Mouse (Mus musculus) cortical plate, adult 2 months (tissue): ENCODE measurements around the gene Ap5s1. TPM values are rescaled to one million over a fixed set of nuclear protein-coding genes. Genes with fewer than 3 reads are reported as not detected.

ENCODE experiments used
- H3K27ac ChIP-seq: fragments of 200-500 bp; 2 replicates; pipeline ENCODE4 v1.5.1; 2012; ENCODE audit warnings: low read length, control low read depth, inconsistent platforms; ENCODE audit not compliant: insufficient read depth
- H3K4me1 ChIP-seq: fragments of 200-500 bp; 2 replicates; pipeline ENCODE4 v1.6.1; 2011; ENCODE audit warnings: low read length; ENCODE audit not compliant: control insufficient read depth, insufficient read depth
- H3K4me3 ChIP-seq: fragments of 200-500 bp; 2 replicates; pipeline ENCODE4 v1.5.1; 2011; ENCODE audit warnings: mild to moderate bottlenecking, low read length, control low read depth; ENCODE audit not compliant: insufficient read depth
- CTCF ChIP-seq: fragments of 200-500 bp; IDR thresholded peaks from 2 replicates; pipeline ENCODE4 v1.5.1; 2011; ENCODE audit warnings: mild to moderate bottlenecking, control low read depth, low read length; ENCODE audit not compliant: insufficient read depth; ENCODE audit errors: extremely low read depth
- POLR2A ChIP-seq: fragments of 200-500 bp; IDR thresholded peaks from 2 replicates; pipeline ENCODE4 v1.6.1; 2011; ENCODE audit warnings: mild to moderate bottlenecking, low read length, control low read depth; ENCODE audit not compliant: insufficient read depth; ENCODE audit errors: extremely low read depth
- polyA plus RNA-seq: library from polyadenylated mRNA; depleted of rRNA; stranded (reverse); fragments of >200 nt; gene quantifications from 2 replicates; pipeline ENCODE4 v1.2.3, GENCODE M21; 2012

Gene Ap5s1
- polyA plus RNA-seq, 1 experiment = 46.0 TPM

- peak within 1 kb of the TSS; percentile 30 for H3K4me3 ChIP-seq
- TF ChIP-seq CTCF (no peak), POLR2A (peak; percentile 88)
- H3K27ac ChIP-seq = no peak within 1 kb of the TSS
- peaks cover 3% of the 10 kb centered on the region for H3K4me1 ChIP-seq
Observed at GRCm38 (mm10) chr2:131233307-131234126, 26.6 kb downstream of the Ap5s1 start, which contains the start of gene Mavs. Gene Mavs, plus strand, starts transcription at chr2:131234063.

DNA sequence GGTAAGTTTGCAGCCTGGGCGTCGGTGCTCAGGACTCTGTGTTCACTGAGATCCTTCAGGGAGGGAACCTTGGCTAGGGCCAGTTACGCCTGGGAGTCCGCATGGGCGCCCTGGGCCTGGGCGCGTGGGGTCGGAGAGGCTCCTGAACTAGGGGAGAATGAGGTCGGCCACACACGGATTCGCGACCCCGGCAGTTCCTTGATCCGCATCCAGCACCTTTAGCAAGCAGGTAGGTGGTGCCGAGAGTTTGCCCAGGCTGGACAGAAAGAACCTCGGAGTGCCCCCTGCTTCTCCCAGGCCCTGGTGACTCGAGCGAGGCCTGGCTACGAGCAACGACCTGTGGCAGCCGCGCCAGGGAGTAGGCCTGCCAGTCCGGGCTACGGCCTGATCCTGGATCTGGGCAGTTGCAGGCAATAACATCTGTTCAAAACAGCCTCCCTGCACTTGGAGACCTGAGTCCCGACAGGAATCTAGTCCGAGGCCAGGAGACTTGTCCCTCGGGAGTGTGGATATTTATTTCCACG is 27.3 kb downstream of the Ap5s1 start:
- TF ChIP-seq CTCF (no peak), POLR2A (no peak)
- Histone ChIP-seq H3K4me3 (peak overlapping the region; percentile 30), H3K27ac (no peak overlapping the region), H3K4me1 (peaks cover 3% of the 10 kb centered on the region)

GRCm38 (mm10) chr2:131234970-131235635 is 28.2 kb downstream of the Ap5s1 start:
- Histone ChIP-seq H3K27ac (no peak overlapping the region), H3K4me3 (no peak overlapping the region), H3K4me1 (peaks cover 3% of the 10 kb centered on the region)
- TF ChIP-seq POLR2A = no peak
- TF ChIP-seq CTCF = no peak

- H3K27ac ChIP-seq = no peak overlapping the region
Observed at GRCm38 (mm10) chr2:131242180-131242579, 35.3 kb downstream of the Ap5s1 start.

GRCm38 (mm10) chr2:131242929-131243328 is 36.1 kb downstream of the Ap5s1 start:
- no peaks in the 10 kb centered on the region for H3K4me1 ChIP-seq
- no peak overlapping the region for H3K4me3 ChIP-seq
- no peak for TF ChIP-seq CTCF
- no peak for TF ChIP-seq POLR2A
- H3K27ac ChIP-seq = no peak overlapping the region

More at GRCm38 (mm10) chr2:131242180-131242579, 35.3 kb downstream of the Ap5s1 start:
- Histone ChIP-seq H3K4me3 (no peak overlapping the region), H3K4me1 (no peaks in the 10 kb centered on the region)
- TF ChIP-seq CTCF (no peak), POLR2A (no peak)

DNA sequence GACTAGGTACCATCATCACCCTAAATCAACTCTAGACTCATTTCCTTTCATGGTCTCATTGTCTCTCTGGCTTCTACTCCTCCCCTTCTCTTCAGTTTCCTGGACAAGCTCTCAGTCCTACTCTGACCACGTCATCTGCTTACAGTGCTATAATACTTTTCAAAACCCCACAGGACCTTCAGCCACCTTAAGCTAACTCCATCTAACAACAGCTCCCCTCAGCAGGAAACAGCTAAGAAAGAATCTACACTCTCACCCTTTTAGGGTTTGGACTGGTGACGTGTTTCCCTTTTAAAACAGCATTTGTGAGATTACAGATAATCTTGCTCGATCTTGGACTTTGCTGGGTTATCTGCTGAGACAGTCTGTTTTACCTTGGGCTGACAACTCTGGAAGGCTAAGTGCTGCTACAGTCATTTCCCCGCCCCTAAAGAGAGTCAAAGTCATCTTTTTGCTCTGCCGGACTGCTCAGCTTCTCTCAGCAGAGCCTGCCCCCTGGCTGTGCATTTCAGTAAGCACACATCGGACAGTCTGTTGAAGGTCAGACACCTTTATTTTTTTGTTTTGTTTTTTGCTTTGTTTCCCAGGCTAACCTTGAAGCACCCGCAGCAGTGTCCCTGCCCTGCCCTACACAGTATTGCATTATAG is 46.9 kb downstream of the Ap5s1 start:
- peak; percentile 66 for TF ChIP-seq CTCF
- no peak for TF ChIP-seq POLR2A
- Histone ChIP-seq H3K27ac (no peak overlapping the region), H3K4me3 (no peak overlapping the region), H3K4me1 (no peaks in the 10 kb centered on the region)

- Histone ChIP-seq H3K4me1 (no peaks in the 10 kb centered on the region), H3K27ac (no peak overlapping the region), H3K4me3 (no peak overlapping the region)
- no peak for TF ChIP-seq POLR2A
- TF ChIP-seq CTCF = no peak
Observed at GRCm38 (mm10) chr2:131254329-131254713, 47.4 kb downstream of the Ap5s1 start.

DNA sequence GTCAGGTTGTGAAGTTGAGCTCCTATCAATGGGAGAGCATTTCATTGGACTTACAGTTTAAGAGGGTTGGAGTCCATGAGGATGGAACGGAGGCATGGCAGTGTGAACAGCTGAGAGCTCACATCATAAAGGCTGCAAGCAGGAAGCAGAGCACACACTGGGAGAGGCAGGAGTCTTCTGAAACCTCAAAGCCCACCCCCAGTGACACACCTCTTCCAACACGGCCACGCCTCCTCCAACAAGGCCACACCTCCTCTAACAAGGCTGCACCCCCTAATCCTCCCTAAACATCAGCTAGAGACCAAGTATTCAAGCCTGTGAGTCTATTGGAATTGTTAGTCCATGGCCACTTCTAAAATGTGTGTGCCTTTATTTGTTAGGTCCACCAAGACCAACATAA is 48.9 kb downstream of the Ap5s1 start:
- Histone ChIP-seq H3K27ac (no peak overlapping the region), H3K4me3 (no peak overlapping the region), H3K4me1 (no peaks in the 10 kb centered on the region)
- TF ChIP-seq CTCF = no peak
- no peak for TF ChIP-seq POLR2A

DNA sequence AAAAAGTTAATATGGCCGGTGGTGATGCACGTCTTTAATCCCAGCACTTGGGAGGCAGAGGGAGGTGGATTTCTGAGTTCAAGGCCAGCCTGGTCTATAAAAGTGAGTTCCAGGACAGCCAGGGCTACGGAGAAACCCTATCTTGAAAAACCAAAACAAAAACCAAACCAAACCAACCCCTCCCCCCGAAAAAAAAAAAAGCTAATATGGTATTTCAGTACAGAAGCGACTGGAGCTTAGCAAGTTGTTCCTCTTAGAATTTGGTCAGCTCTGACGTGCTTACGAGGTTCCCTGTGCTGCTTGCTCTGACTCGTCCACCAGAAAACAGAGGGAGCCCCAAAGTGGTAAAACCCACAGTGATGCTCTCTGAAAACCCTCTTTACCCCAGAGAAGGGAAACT is 51.8 kb downstream of the Ap5s1 start:
- no peak overlapping the region for H3K27ac ChIP-seq
- 0 out of 2 replicates have a peak, but pooled peaks cover 2% of the 10 kb centered on the region for H3K4me1 ChIP-seq
- TF ChIP-seq POLR2A (no peak), CTCF (no peak)
- no peak overlapping the region for H3K4me3 ChIP-seq
